Mouse (Mus musculus) right cerebral cortex, postnatal 25 days (tissue): ENCODE data around the gene Gm10096.
"Not testable (repeated sequence)": the region's sequence is repeated elsewhere in the genome, so short reads cannot be mapped to it uniquely, and the experiment has no call there.

Experiments used
- DNase-seq: peaks from one replicate; pipeline ENCODE4 v3.0.0; 2022

Gene Gm10096

GRCm38 (mm10) chrX:28954602-28955001 lies at the start of gene Gm10096:
TSS of gene Gm10096 (minus strand) at chrX:28954702.
- DNase-seq = not testable (repeated sequence)
